ENCODE assay signal across 8 mouse cellular contexts in genomic region chr17:72837140-72837712, GRCm38 (mm10). TPM values are rescaled to one million over a fixed set of nuclear protein-coding genes. Genes with fewer than 3 reads are reported as not detected.
A peak's percentile ranks its signal among the peaks of the same experiment; 100 is the strongest.
DNase-seq lines count a peak whose midpoint lies in the region; ATAC-seq and TF ChIP-seq lines count a peak whose summit lies in the region.

No protein-coding gene starts in this region.

- peaks cover 0 to 8% of the 10 kb centered on the region in 2 experiments for H3K36me3 ChIP-seq in CH12.LX (replicated peaks in 1 of 2; ENCODE audit: control insufficient read depth in 1 of 2, insufficient read depth in 1 of 2, low read length in 1 of 2)
- peaks cover 17% of the 10 kb centered on the region for H3K36me3 ChIP-seq in heart, embryonic 14.5 days (ENCODE audit: control insufficient read depth, insufficient read depth, low read length)
- H3K36me3 ChIP-seq in liver, embryonic 13.5 days, result peaks cover 10% of the 10 kb centered on the region
- H3K36me3 ChIP-seq in neural tube, embryonic 11.5 days (ENCODE audit: control insufficient read depth, insufficient read depth, low read length), result no peaks in the 10 kb centered on the region
- no peaks in the 10 kb centered on the region for H3K36me3 ChIP-seq in stomach, embryonic 16.5 days (ENCODE audit: control insufficient read depth, insufficient read depth, low read length)

- 0 out of 2 replicates have a peak, but pooled peaks have one; percentile 30 for TF ChIP-seq POLR2A in CH12.LX (IDR thresholded peaks at IDR 0.05; ENCODE audit: low read depth, low read length)

- DNase-seq in CH12.LX (ENCODE audit: extremely low read depth), result peak; percentile 75
- DNase-seq in c-Kit-negative CD71-positive TER-119-positive erythroid progenitor cells, embryonic 14.5 days (ENCODE audit: low read depth, low spot score), result peak; percentile 83
- peak; percentile 65 for DNase-seq in fibroblast of lung, adult 2 months (ENCODE audit: low read depth)
- peak; percentile 96 for DNase-seq in kidney, postnatal 14 days
- DNase-seq in liver, embryonic 13.5 days, result peak; percentile 89
- DNase-seq in neural tube, embryonic 11.5 days (ENCODE audit: low spot score), result peak; percentile 93

- H3K4me1 ChIP-seq in CH12.LX (ENCODE audit: control insufficient read depth in 1 of 2, insufficient read depth in 2 of 2), result peaks cover 0 to 17% of the 10 kb centered on the region in 2 experiments; a peak in 3 of 4 replicates
- H3K4me1 ChIP-seq in heart, embryonic 14.5 days (ENCODE audit: control insufficient read depth in 2 of 2, insufficient read depth in 2 of 2, low read length in 2 of 2), result peaks cover 0 to 13% of the 10 kb centered on the region in 2 experiments; a peak in 2 of 4 replicates
- H3K4me1 ChIP-seq in liver, embryonic 13.5 days (replicated peaks), result peaks cover 25% of the 10 kb centered on the region
- H3K4me1 ChIP-seq in neural tube, embryonic 11.5 days (ENCODE audit: control insufficient read depth, insufficient read depth, low read length), result 0 out of 2 replicates have a peak, but pooled peaks cover 2% of the 10 kb centered on the region
- H3K4me1 ChIP-seq in stomach, embryonic 16.5 days (ENCODE audit: control insufficient read depth, insufficient read depth, low read length), result peaks cover 10% of the 10 kb centered on the region

- no peak for TF ChIP-seq RAD21 in CH12.LX (IDR thresholded peaks at IDR 0.05; ENCODE audit: low read depth, low read length)

- TF ChIP-seq EP300 in CH12.LX (IDR thresholded peaks at IDR 0.05; ENCODE audit: low read length), result no peak

- no peak for TF ChIP-seq CTCF in CH12.LX (conservative IDR thresholded peaks at IDR 0.05 in 1 of 2, IDR thresholded peaks at IDR 0.05 in 1 of 2; ENCODE audit: low read depth in 2 of 2, low read length in 2 of 2)

- peak; percentile 39 for ATAC-seq in heart, embryonic 14.5 days (ENCODE audit: insufficient number of reproducible peaks, insufficient read depth, low FRiP score, low read depth)
- peak; percentile 62 for ATAC-seq in liver, embryonic 13.5 days (ENCODE audit: low read depth)
- peak; percentile 67 for ATAC-seq in neural tube, embryonic 11.5 days (ENCODE audit: insufficient read depth, low FRiP score, low TSS enrichment)
- ATAC-seq in stomach, embryonic 16.5 days (ENCODE audit: insufficient read depth, low FRiP score), result peak; percentile 62

- dilution Hi-C loops in CH12.LX (cut with MboI; ENCODE audit: extremely low pct_ligation_motif_present, extremely low pct_unique_long_range_greater_than_20kb, low sequenced_read_pairs), result no loop called here

- H3K9ac ChIP-seq in CH12.LX (ENCODE audit: insufficient read depth, low read depth), result peak overlapping the region; percentile 97
- peak overlapping the region; percentile 99 for H3K9ac ChIP-seq in heart, embryonic 14.5 days (ENCODE audit: low read length)
- peak overlapping the region; percentile 98 for H3K9ac ChIP-seq in liver, embryonic 13.5 days
- peak overlapping the region; percentile 92 for H3K9ac ChIP-seq in neural tube, embryonic 11.5 days (ENCODE audit: low read length)
- peak overlapping the region; percentile 99 for H3K9ac ChIP-seq in stomach, embryonic 16.5 days (ENCODE audit: low read length)

- in situ Hi-C loops in CH12.LX (cut with MboI; ENCODE audit: low pct_ligation_motif_present, low pct_unique_long_range_greater_than_20kb, low sequenced_read_pairs), result no loop called here

- peak overlapping the region; percentile 76 to 85 (median 85) for H3K4me3 ChIP-seq in CH12.LX (replicated peaks in 1 of 3; ENCODE audit: low read depth in 2 of 3, low read length in 2 of 3, poor library complexity in 1 of 3)
- peak overlapping the region; percentile 96 to 99 for H3K4me3 ChIP-seq in heart, embryonic 14.5 days (ENCODE audit: control insufficient read depth in 1 of 2, insufficient read depth in 1 of 2, low read depth in 1 of 2, low read length in 2 of 2)
- peak overlapping the region; percentile 88 for H3K4me3 ChIP-seq in liver, embryonic 13.5 days (replicated peaks)
- peak overlapping the region; percentile 92 for H3K4me3 ChIP-seq in neural tube, embryonic 11.5 days (ENCODE audit: low read depth, low read length)
- peak overlapping the region; percentile 99 for H3K4me3 ChIP-seq in stomach, embryonic 16.5 days (replicated peaks; ENCODE audit: low read length)

- H3K4me2 ChIP-seq in CH12.LX (ENCODE audit: insufficient read depth, low read depth, poor library complexity, severe bottlenecking), result peak overlapping the region; percentile 88; the same call in 1 of the 2 replicates
- peak overlapping the region; percentile 76 for H3K4me2 ChIP-seq in heart, embryonic 14.5 days (ENCODE audit: low read length)
- H3K4me2 ChIP-seq in liver, embryonic 13.5 days, result peak overlapping the region; percentile 86
- H3K4me2 ChIP-seq in neural tube, embryonic 11.5 days (ENCODE audit: low read depth), result peak overlapping the region; percentile 68
- peak overlapping the region; percentile 69 for H3K4me2 ChIP-seq in stomach, embryonic 16.5 days (ENCODE audit: low read depth, low read length)

- no peaks in the 10 kb centered on the region; the same call in 1 of the 2 replicates for H3K79me2 ChIP-seq in CH12.LX (replicated peaks; ENCODE audit: control insufficient read depth, extremely low read depth, insufficient read depth, poor library complexity, severe bottlenecking)

- H3K27ac ChIP-seq in CH12.LX (ENCODE audit: insufficient read depth, low read depth), result peak overlapping the region; percentile 72
- peak overlapping the region; percentile 96 to 99 for H3K27ac ChIP-seq in heart, embryonic 14.5 days (replicated peaks in 1 of 2; ENCODE audit: control insufficient read depth in 1 of 2, insufficient read depth in 1 of 2, low read depth in 2 of 2, low read length in 2 of 2)
- peak overlapping the region; percentile 99 for H3K27ac ChIP-seq in liver, embryonic 13.5 days
- H3K27ac ChIP-seq in neural tube, embryonic 11.5 days (ENCODE audit: low read depth, low read length), result peak overlapping the region; percentile 94
- H3K27ac ChIP-seq in stomach, embryonic 16.5 days (ENCODE audit: low read length), result peak overlapping the region; percentile 99

- under 1% methylated on average over 65 of the region's 77 CpGs for WGBS in heart, embryonic 14.5 days
- WGBS in liver, embryonic 13.5 days (ENCODE audit: insufficient replicate concordance), result under 1% methylated on average over 75 of the region's 77 CpGs
- WGBS in neural tube, embryonic 11.5 days, result 0% methylated on average over 36 of the region's 77 CpGs
- whole genome bisulfite sequencing in stomach, embryonic 16.5 days, result 0% methylated on average over 49 of the region's 77 CpGs

- H3K27me3 ChIP-seq in CH12.LX (replicated peaks), result peaks cover 3% of the 10 kb centered on the region
- no peaks in the 10 kb centered on the region for H3K27me3 ChIP-seq in heart, embryonic 14.5 days (ENCODE audit: control insufficient read depth, insufficient read depth, low read length)
- H3K27me3 ChIP-seq in liver, embryonic 13.5 days, result 0 out of 2 replicates have a peak, but pooled peaks cover 3% of the 10 kb centered on the region
- no peaks in the 10 kb centered on the region for H3K27me3 ChIP-seq in neural tube, embryonic 11.5 days (ENCODE audit: control insufficient read depth, insufficient read depth, low read length)
- H3K27me3 ChIP-seq in stomach, embryonic 16.5 days (ENCODE audit: control insufficient read depth, insufficient read depth, low read length), result no peaks in the 10 kb centered on the region

- no peaks in the 10 kb centered on the region for H3K9me3 ChIP-seq in CH12.LX (replicated peaks; ENCODE audit: low read length)
- no peaks in the 10 kb centered on the region for H3K9me3 ChIP-seq in heart, embryonic 14.5 days (ENCODE audit: control insufficient read depth, low read length)
- no peaks in the 10 kb centered on the region for H3K9me3 ChIP-seq in liver, embryonic 13.5 days (replicated peaks)
- H3K9me3 ChIP-seq in neural tube, embryonic 11.5 days (ENCODE audit: control insufficient read depth, low read length), result no peaks in the 10 kb centered on the region
- H3K9me3 ChIP-seq in stomach, embryonic 16.5 days (replicated peaks; ENCODE audit: control insufficient read depth, low read length), result no peaks in the 10 kb centered on the region

TF ChIP-seq in CH12.LX, 34 proteins besides CTCF, POLR2A, EP300 and RAD21 (continues in another document):
- TF ChIP-seq RCOR1 (conservative IDR thresholded peaks at IDR 0.05; ENCODE audit: low read depth, low read length) (no peak), BHLHE40 (IDR thresholded peaks at IDR 0.05; ENCODE audit: low read depth, low read length) (peak; percentile 71), TCF12 (IDR thresholded peaks at IDR 0.05; ENCODE audit: low read depth, low read length) (peak; percentile 67; the same call in 1 of the 2 replicates), MAX (IDR thresholded peaks at IDR 0.05; ENCODE audit: low read length) (peak; percentile 91), JUND (conservative IDR thresholded peaks at IDR 0.05; ENCODE audit: low read depth, low read length) (no peak), GABPA (IDR thresholded peaks at IDR 0.05; ENCODE audit: insufficient replicate concordance, low read depth, low read length) (no peak), HCFC1 (IDR thresholded peaks at IDR 0.05; ENCODE audit: low read depth, low read length) (peak; percentile 40; the same call in 1 of the 2 replicates), CHD2 (IDR thresholded peaks at IDR 0.05; ENCODE audit: low read length) (no peak), ZMIZ1 (IDR thresholded peaks at IDR 0.05; ENCODE audit: low read depth, low read length) (peak; percentile 58; the same call in 1 of the 2 replicates), SIN3A (IDR thresholded peaks at IDR 0.05; ENCODE audit: low read length) (peak; percentile 98), IRF4 (IDR thresholded peaks at IDR 0.05; ENCODE audit: low read depth, low read length) (no peak), USF1 (IDR thresholded peaks at IDR 0.05; ENCODE audit: low read depth, low read length) (peak; percentile 97), NRF1 (IDR thresholded peaks at IDR 0.05; ENCODE audit: low read depth, low read length) (peak; percentile 73), NELFE (IDR thresholded peaks at IDR 0.05; ENCODE audit: low read depth, low read length) (peak; percentile 49), USF2 (conservative IDR thresholded peaks at IDR 0.05; ENCODE audit: low read depth, low read length) (peak; percentile 86), MAZ (IDR thresholded peaks at IDR 0.05; ENCODE audit: low read depth, low read length) (0 out of 2 replicates have a peak, but pooled peaks have one; percentile 19), MXI1 (IDR thresholded peaks at IDR 0.05; ENCODE audit: low read depth, low read length) (peak; percentile 77)

RNA-seq across cellular contexts. Expression of gene Ypel5, which starts 1.0 kb away (rescaled TPM):
- total RNA-seq in CH12.LX (2012; rRNA removed) (6.5 and 8.9 TPM in 2 replicates), CH12.LX (2014; rRNA removed) (15.7 and 16.1 TPM in 2 replicates)
- polyA plus RNA-seq in CH12.LX (2012; ENCODE audit: insufficient read length, low read depth), result 12.3 and 14.3 TPM in 2 replicates
- 68.6 and 74.3 TPM in 2 replicates for polyA plus RNA-seq in heart, embryonic 14.5 days (2014; fragmentation: Nextera tagmentation; extraction: Ambion mirVana)
- 79.4 and 92.9 TPM in 2 replicates for polyA plus RNA-seq in liver, embryonic 13.5 days (2015; fragmentation: Nextera tagmentation; extraction: Ambion mirVana)
- 63.8 and 64.8 TPM in 2 replicates for polyA plus RNA-seq in neural tube, embryonic 11.5 days (2014; fragmentation: Nextera tagmentation; extraction: Ambion mirVana)
- polyA plus RNA-seq in stomach, embryonic 16.5 days (2015; fragmentation: Nextera tagmentation; extraction: Ambion mirVana), result 44.3 and 45.8 TPM in 2 replicates

Comparison
In these comparisons a context has a peak if more than half of its experiments do, and no peak if none do; other contexts are left out.
1. Peak in every context shown above with its lines: DNase-seq, ATAC-seq, H3K4me3 ChIP-seq and H3K27ac ChIP-seq.